ENCODE assay signal across 8 mouse cellular contexts in genomic region chr9:81635109-81635508, GRCm38 (mm10). TPM values are rescaled to one million over a fixed set of nuclear protein-coding genes. Genes with fewer than 3 reads are reported as not detected.
DNase-seq lines count a peak whose midpoint lies in the region; ATAC-seq and TF ChIP-seq lines count a peak whose summit lies in the region.

No protein-coding gene starts in this region.

- no peak for ATAC-seq in embryonic facial prominence, embryonic 11.5 days (replicated peaks; ENCODE audit: insufficient number of reproducible peaks, low FRiP score, low TSS enrichment, low read depth)
- peak; percentile 26; the same call in 1 of the 2 replicates for ATAC-seq in hindbrain, embryonic 16.5 days
- ATAC-seq in liver, postnatal 0 days, result no peak
- ATAC-seq in stomach, embryonic 15.5 days (ENCODE audit: insufficient read depth, low FRiP score, low read depth), result no peak

- H3K4me2 ChIP-seq in embryonic facial prominence, embryonic 11.5 days (ENCODE audit: low read depth, low read length), result no peak overlapping the region; the same call in 1 of the 2 replicates
- peak overlapping the region; percentile 98 for H3K4me2 ChIP-seq in hindbrain, embryonic 16.5 days (ENCODE audit: low read length)
- no peak overlapping the region for H3K4me2 ChIP-seq in liver, postnatal 0 days (ENCODE audit: low read depth, low read length)
- peak overlapping the region; percentile 51 for H3K4me2 ChIP-seq in stomach, embryonic 15.5 days

- no peaks in the 10 kb centered on the region for H3K36me3 ChIP-seq in embryonic facial prominence, embryonic 11.5 days (replicated peaks; ENCODE audit: control insufficient read depth, insufficient read depth, low read depth, low read length)
- H3K36me3 ChIP-seq in hindbrain, embryonic 16.5 days (ENCODE audit: control insufficient read depth, insufficient read depth, low read length), result no peaks in the 10 kb centered on the region
- no peaks in the 10 kb centered on the region for H3K36me3 ChIP-seq in liver, postnatal 0 days (replicated peaks; ENCODE audit: insufficient read depth, low read length)
- H3K36me3 ChIP-seq in stomach, embryonic 15.5 days, result no peaks in the 10 kb centered on the region

- 7% methylated on average over 8 of the region's 8 CpGs for WGBS in embryonic facial prominence, embryonic 11.5 days
- WGBS in hindbrain, embryonic 16.5 days, result 9% methylated on average over 8 of the region's 8 CpGs
- WGBS in liver, postnatal 0 days (ENCODE audit: insufficient replicate concordance), result 10% methylated on average over 8 of the region's 8 CpGs
- WGBS in stomach, embryonic 15.5 days, result 3% methylated on average over 8 of the region's 8 CpGs

- no peak overlapping the region for H3K27ac ChIP-seq in embryonic facial prominence, embryonic 11.5 days (replicated peaks; ENCODE audit: low read depth, low read length)
- H3K27ac ChIP-seq in hindbrain, embryonic 16.5 days (ENCODE audit: low read depth, low read length), result no peak overlapping the region
- H3K27ac ChIP-seq in liver, postnatal 0 days (ENCODE audit: low read depth), result no peak overlapping the region
- no peak overlapping the region for H3K27ac ChIP-seq in stomach, embryonic 15.5 days

- TF ChIP-seq CTCF in liver, postnatal 0 days (IDR thresholded peaks at IDR 0.05; ENCODE audit: low read depth), result peak; percentile 46

- no peak overlapping the region for H3K4me3 ChIP-seq in embryonic facial prominence, embryonic 11.5 days (ENCODE audit: low read depth, low read length)
- H3K4me3 ChIP-seq in hindbrain, embryonic 16.5 days (ENCODE audit: low read length), result peak overlapping the region; percentile 17
- no peak overlapping the region for H3K4me3 ChIP-seq in liver, postnatal 0 days (ENCODE audit: low read depth, low read length)
- peak overlapping the region; percentile 19 for H3K4me3 ChIP-seq in stomach, embryonic 15.5 days (replicated peaks)

- no peak overlapping the region for H3K9ac ChIP-seq in embryonic facial prominence, embryonic 11.5 days (replicated peaks; ENCODE audit: low read length)
- no peak overlapping the region; the same call in 1 of the 2 replicates for H3K9ac ChIP-seq in hindbrain, embryonic 16.5 days (ENCODE audit: low read depth, low read length)
- no peak overlapping the region for H3K9ac ChIP-seq in liver, postnatal 0 days (replicated peaks)
- H3K9ac ChIP-seq in stomach, embryonic 15.5 days, result no peak overlapping the region

- H3K9me3 ChIP-seq in embryonic facial prominence, embryonic 11.5 days (replicated peaks; ENCODE audit: control insufficient read depth, low read length), result no peaks in the 10 kb centered on the region
- H3K9me3 ChIP-seq in hindbrain, embryonic 16.5 days (ENCODE audit: control insufficient read depth, low read length), result no peaks in the 10 kb centered on the region
- H3K9me3 ChIP-seq in liver, postnatal 0 days (ENCODE audit: low read length), result no peaks in the 10 kb centered on the region
- H3K9me3 ChIP-seq in stomach, embryonic 15.5 days, result no peaks in the 10 kb centered on the region

- H3K4me1 ChIP-seq in embryonic facial prominence, embryonic 11.5 days (ENCODE audit: control insufficient read depth, insufficient read depth, low read length), result no peaks in the 10 kb centered on the region
- peaks cover 14% of the 10 kb centered on the region for H3K4me1 ChIP-seq in hindbrain, embryonic 16.5 days (ENCODE audit: control insufficient read depth, insufficient read depth, low read depth, low read length)
- 0 out of 2 replicates have a peak, but pooled peaks cover 2% of the 10 kb centered on the region for H3K4me1 ChIP-seq in liver, postnatal 0 days (ENCODE audit: insufficient read depth)
- peaks cover 15% of the 10 kb centered on the region; the same call in 1 of the 2 replicates for H3K4me1 ChIP-seq in stomach, embryonic 15.5 days

- DNase-seq in adrenal gland, adult (ENCODE audit: inconsistent age in 2 of 2, low spot score in 1 of 2), result peak; percentile 24 to 69
- DNase-seq in adrenal gland, adult 8-10 months, result no peak
- peak; percentile 42 for DNase-seq in 416B (ENCODE audit: low read depth)
- peak; percentile 64 for DNase-seq in embryonic facial prominence, embryonic 11.5 days (ENCODE audit: low spot score)
- DNase-seq in liver, postnatal 0 days, result no peak
- no peak for DNase-seq in urinary bladder, postnatal 10 days (ENCODE audit: low spot score)

- no peak for TF ChIP-seq EP300 in liver, postnatal 0 days (IDR thresholded peaks at IDR 0.05; ENCODE audit: low read depth)

- peaks cover 16% of the 10 kb centered on the region; the same call in 1 of the 2 replicates for H3K27me3 ChIP-seq in embryonic facial prominence, embryonic 11.5 days (ENCODE audit: control insufficient read depth, insufficient read depth, low read length)
- peaks cover 3% of the 10 kb centered on the region; the same call in 1 of the 2 replicates for H3K27me3 ChIP-seq in hindbrain, embryonic 16.5 days (replicated peaks; ENCODE audit: control insufficient read depth, insufficient read depth, low read length)
- peaks cover 45% of the 10 kb centered on the region for H3K27me3 ChIP-seq in liver, postnatal 0 days (ENCODE audit: insufficient read depth, low read length)
- 0 out of 2 replicates have a peak, but pooled peaks cover 19% of the 10 kb centered on the region for H3K27me3 ChIP-seq in stomach, embryonic 15.5 days (replicated peaks)

RNA-seq across cellular contexts. Expression of gene Htr1b, which starts 1.5 kb away (rescaled TPM):
- 10 to 100 TPM in 2 of 4 experiments, 1 to 10 TPM in 2; 7.4 to 14.6 (median 10.7) TPM for total RNA-seq in adrenal gland, adult 8-10 months (2022)
- polyA plus RNA-seq in embryonic facial prominence, embryonic 11.5 days (2014; fragmentation: Nextera tagmentation; extraction: Ambion mirVana), result 0.69 and 1.2 TPM in 2 replicates
- 8.0 and 8.1 TPM in 2 replicates for polyA plus RNA-seq in hindbrain, embryonic 16.5 days (2015; fragmentation: Nextera tagmentation; extraction: Ambion mirVana)
- polyA plus RNA-seq in liver, postnatal 0 days (2015; fragmentation: Nextera tagmentation; extraction: Ambion mirVana), result not detected in 2 replicates
- polyA plus RNA-seq in stomach, embryonic 15.5 days (2015; fragmentation: Nextera tagmentation; extraction: Ambion mirVana), result 1.3 and 1.5 TPM in 2 replicates

Comparison
In these comparisons a context has a peak if more than half of its experiments do, and no peak if none do; other contexts are left out.
1. DNase-seq: peak in adrenal gland, adult (2 of 2), 416B (single experiment) and embryonic facial prominence, embryonic 11.5 days (single experiment); none in adrenal gland, adult 8-10 months (single experiment), liver, postnatal 0 days (single experiment) and urinary bladder, postnatal 10 days (single experiment).
2. H3K4me2 ChIP-seq: peak in hindbrain, embryonic 16.5 days (single experiment) and stomach, embryonic 15.5 days (single experiment); none in embryonic facial prominence, embryonic 11.5 days (single experiment) and liver, postnatal 0 days (single experiment).
3. H3K4me3 ChIP-seq: peak in hindbrain, embryonic 16.5 days (single experiment) and stomach, embryonic 15.5 days (single experiment); none in embryonic facial prominence, embryonic 11.5 days (single experiment) and liver, postnatal 0 days (single experiment).